Mouse (Mus musculus): ENCODE measurements at regions not wholly inside any gene's neighbourhood (a gene's known extent, or its start where the extent isn't known, plus 50 kb on each side); places are given as distances from the start of the nearest gene placed in this dataset.

DNA sequence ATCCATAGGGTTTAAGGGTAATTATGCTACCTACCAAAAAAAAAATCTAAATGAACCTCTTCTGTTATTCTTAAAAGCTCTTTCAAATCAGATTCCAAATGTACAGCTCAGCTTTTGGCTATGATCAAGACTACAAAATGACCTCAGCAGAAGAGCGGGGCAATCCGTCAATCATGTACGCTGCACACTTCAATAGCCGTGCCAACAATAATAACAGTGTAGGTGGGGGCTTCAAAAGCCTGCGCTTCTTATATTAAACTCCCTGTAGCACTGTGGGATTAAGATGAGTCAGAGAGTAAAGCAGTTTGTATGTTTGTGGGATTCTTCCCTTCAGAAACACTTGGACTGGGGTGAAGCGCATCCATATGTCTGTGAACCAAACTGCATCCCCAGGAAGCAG is 210.5 kb downstream of the Wdr11 start:
- no peak overlapping the region for H3K27ac ChIP-seq
- no peak overlapping the region for H3K9ac ChIP-seq (replicated peaks)
- H3K9me3 ChIP-seq (ENCODE audit: control insufficient read depth, low read length): no peaks in the 10 kb centered on the region
- no peak for DNase-seq (ENCODE audit: low read depth in 3 of 3, low spot score in 3 of 3)
- no peaks in the 10 kb centered on the region for H3K27me3 ChIP-seq (ENCODE audit: control insufficient read depth, insufficient read depth, low read length)
- TF ChIP-seq EP300 (IDR thresholded peaks at IDR 0.05; ENCODE audit: low read depth): no peak
- no peak for TF ChIP-seq CTCF (IDR thresholded peaks at IDR 0.05; ENCODE audit: low read depth)
- ATAC-seq (ENCODE audit: insufficient read depth): no peak
- no peaks in the 10 kb centered on the region for H3K36me3 ChIP-seq (replicated peaks; ENCODE audit: control insufficient read depth, insufficient read depth, low read depth)
- H3K4me3 ChIP-seq (ENCODE audit: insufficient read depth in 1 of 2, low read depth in 2 of 2, low read length in 2 of 2): no peak overlapping the region
- H3K4me2 ChIP-seq (ENCODE audit: low read depth): no peak overlapping the region
- 79% methylated on average over 6 of the region's 6 CpGs for whole genome bisulfite sequencing (ENCODE audit: insufficient replicate concordance)
- no peaks in the 10 kb centered on the region for H3K4me1 ChIP-seq (replicated peaks; ENCODE audit: control insufficient read depth in 2 of 2, insufficient read depth in 2 of 2, low read length in 1 of 2)

DNA sequence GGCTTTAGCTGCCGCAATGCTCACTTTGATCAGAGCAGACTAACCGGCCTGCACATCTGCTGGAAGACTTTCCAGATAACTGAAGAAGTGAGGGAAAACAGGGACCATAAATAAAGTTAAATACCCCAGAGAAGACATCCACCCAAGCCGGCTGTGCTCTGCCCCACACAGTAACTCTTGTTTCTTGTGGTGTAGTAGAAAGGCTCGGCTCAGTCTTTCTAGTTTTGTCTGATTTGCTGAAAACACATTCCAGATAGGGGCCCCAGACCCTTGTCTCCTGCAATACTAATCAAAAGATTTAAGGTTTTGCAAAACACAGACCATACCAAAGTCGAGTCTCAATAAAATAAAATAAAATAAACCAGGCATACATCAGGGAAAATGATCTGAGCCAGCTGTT is 213.7 kb downstream of the Wdr11 start:
- no peaks in the 10 kb centered on the region for H3K9me3 ChIP-seq (ENCODE audit: control insufficient read depth, low read length)
- H3K9ac ChIP-seq (replicated peaks): no peak overlapping the region
- H3K36me3 ChIP-seq (replicated peaks; ENCODE audit: control insufficient read depth, insufficient read depth, low read depth): no peaks in the 10 kb centered on the region
- ATAC-seq (ENCODE audit: insufficient read depth): no peak
- 53% methylated on average over 5 of the region's 5 CpGs for WGBS (ENCODE audit: insufficient replicate concordance)
- no peak for DNase-seq (ENCODE audit: low read depth in 3 of 3, low spot score in 3 of 3)
- no peak overlapping the region for H3K4me2 ChIP-seq (ENCODE audit: low read depth)
- H3K27ac ChIP-seq: no peak overlapping the region
- no peaks in the 10 kb centered on the region for H3K27me3 ChIP-seq (ENCODE audit: control insufficient read depth, insufficient read depth, low read length)
- TF ChIP-seq CTCF (IDR thresholded peaks at IDR 0.05; ENCODE audit: low read depth) (no peak), EP300 (IDR thresholded peaks at IDR 0.05; ENCODE audit: low read depth) (no peak)
- H3K4me3 ChIP-seq (ENCODE audit: insufficient read depth in 1 of 2, low read depth in 2 of 2, low read length in 2 of 2): no peak overlapping the region
- no peaks in the 10 kb centered on the region for H3K4me1 ChIP-seq (replicated peaks; ENCODE audit: control insufficient read depth in 2 of 2, insufficient read depth in 2 of 2, low read length in 1 of 2)

DNA sequence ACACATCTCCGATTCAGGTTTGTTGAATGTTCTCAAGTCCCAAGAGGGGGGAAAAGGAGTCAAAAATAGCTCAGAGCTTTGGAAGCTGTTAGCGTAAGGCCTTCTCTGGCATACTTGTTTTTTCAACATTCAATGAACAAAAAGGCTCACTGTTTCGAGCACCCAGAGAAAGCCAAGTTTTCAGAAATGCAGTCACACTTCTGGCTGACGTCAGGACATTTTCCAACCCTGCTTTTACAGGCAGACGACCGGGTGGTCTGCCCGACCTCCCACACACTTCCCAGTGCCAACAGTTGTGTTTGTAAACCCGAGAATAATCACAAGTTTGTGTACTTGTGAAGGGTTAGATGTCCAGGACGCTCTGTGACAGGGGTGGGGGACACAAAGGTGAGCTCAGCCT is 218.5 kb downstream of the Wdr11 start:
- Histone ChIP-seq H3K9ac (replicated peaks) (no peak overlapping the region), H3K9me3 (ENCODE audit: control insufficient read depth, low read length) (no peaks in the 10 kb centered on the region), H3K4me3 (ENCODE audit: insufficient read depth in 1 of 2, low read depth in 2 of 2, low read length in 2 of 2) (no peak overlapping the region), H3K4me1 (replicated peaks; ENCODE audit: control insufficient read depth in 2 of 2, insufficient read depth in 2 of 2, low read length in 1 of 2) (no peaks in the 10 kb centered on the region), H3K27ac (no peak overlapping the region), H3K4me2 (ENCODE audit: low read depth) (no peak overlapping the region), H3K27me3 (ENCODE audit: control insufficient read depth, insufficient read depth, low read length) (no peaks in the 10 kb centered on the region), H3K36me3 (replicated peaks; ENCODE audit: control insufficient read depth, insufficient read depth, low read depth) (no peaks in the 10 kb centered on the region)
- WGBS (ENCODE audit: insufficient replicate concordance): 56% methylated on average over 9 of the region's 9 CpGs
- ATAC-seq (ENCODE audit: insufficient read depth): no peak
- no peak for TF ChIP-seq CTCF (IDR thresholded peaks at IDR 0.05; ENCODE audit: low read depth)
- no peak for TF ChIP-seq EP300 (IDR thresholded peaks at IDR 0.05; ENCODE audit: low read depth)
- DNase-seq (ENCODE audit: low read depth in 3 of 3, low spot score in 3 of 3): no peak

- H3K4me2 ChIP-seq (ENCODE audit: low read depth): no peak overlapping the region
These were observed 218.9 kb downstream of the Wdr11 start for GRCm38 (mm10) chr7:129810565-129810964.

DNA sequence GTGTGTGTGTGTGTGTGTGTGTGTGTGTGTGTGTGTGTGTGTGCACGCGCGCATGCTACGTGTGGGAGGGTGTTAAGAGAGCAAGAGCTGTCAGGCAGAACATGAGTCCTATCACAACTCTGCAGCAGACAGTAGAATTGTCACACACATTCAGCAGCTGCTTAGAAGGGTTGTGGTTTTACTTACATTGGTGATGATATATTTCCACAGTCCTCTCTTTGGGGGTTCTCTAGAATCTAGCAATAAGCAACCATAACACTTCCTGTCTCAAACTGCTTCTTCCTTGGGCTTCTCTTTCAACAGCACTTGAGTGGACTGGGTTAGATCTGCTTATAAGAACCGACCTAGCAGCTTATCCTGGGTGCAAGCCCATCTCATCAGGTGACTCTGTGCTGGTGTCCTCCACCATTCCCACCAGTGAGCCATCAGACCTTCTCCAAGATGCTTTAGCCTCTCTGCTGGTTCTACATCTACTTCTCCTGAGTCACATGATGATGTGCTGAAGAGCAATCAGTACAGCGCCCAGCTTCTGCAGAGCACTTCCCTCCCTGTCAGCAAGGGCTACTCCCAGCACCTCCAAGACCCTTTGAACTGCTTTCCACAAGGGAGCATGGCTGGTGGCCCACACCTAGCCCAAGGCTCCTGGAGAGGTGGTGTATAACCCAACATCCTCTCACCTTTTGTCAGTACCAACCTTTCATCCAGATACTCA is 222.6 kb downstream of the Wdr11 start:
- no peak overlapping the region for H3K27ac ChIP-seq
- WGBS (ENCODE audit: insufficient replicate concordance): 59% methylated on average over 6 of the region's 6 CpGs
- no peak for ATAC-seq (ENCODE audit: insufficient read depth)
- no peak for DNase-seq (ENCODE audit: low read depth in 3 of 3, low spot score in 3 of 3)
- no peak for TF ChIP-seq EP300 (IDR thresholded peaks at IDR 0.05; ENCODE audit: low read depth)
- no peak for TF ChIP-seq CTCF (IDR thresholded peaks at IDR 0.05; ENCODE audit: low read depth)
- no peak overlapping the region for H3K4me2 ChIP-seq (ENCODE audit: low read depth)
- H3K4me1 ChIP-seq (replicated peaks; ENCODE audit: control insufficient read depth in 2 of 2, insufficient read depth in 2 of 2, low read length in 1 of 2): no peaks in the 10 kb centered on the region
- no peaks in the 10 kb centered on the region for H3K36me3 ChIP-seq (replicated peaks; ENCODE audit: control insufficient read depth, insufficient read depth, low read depth)
- H3K9ac ChIP-seq (replicated peaks): no peak overlapping the region
- no peaks in the 10 kb centered on the region for H3K9me3 ChIP-seq (ENCODE audit: control insufficient read depth, low read length)
- H3K27me3 ChIP-seq (ENCODE audit: control insufficient read depth, insufficient read depth, low read length): no peaks in the 10 kb centered on the region
- no peak overlapping the region for H3K4me3 ChIP-seq (ENCODE audit: insufficient read depth in 1 of 2, low read depth in 2 of 2, low read length in 2 of 2)

More at GRCm38 (mm10) chr7:129810565-129810964, 218.9 kb downstream of the Wdr11 start:
- Histone ChIP-seq H3K27ac (no peak overlapping the region), H3K4me1 (replicated peaks; ENCODE audit: control insufficient read depth in 2 of 2, insufficient read depth in 2 of 2, low read length in 1 of 2) (no peaks in the 10 kb centered on the region), H3K27me3 (ENCODE audit: control insufficient read depth, insufficient read depth, low read length) (no peaks in the 10 kb centered on the region), H3K4me3 (ENCODE audit: insufficient read depth in 1 of 2, low read depth in 2 of 2, low read length in 2 of 2) (no peak overlapping the region), H3K9ac (replicated peaks) (no peak overlapping the region), H3K9me3 (ENCODE audit: control insufficient read depth, low read length) (no peaks in the 10 kb centered on the region), H3K36me3 (replicated peaks; ENCODE audit: control insufficient read depth, insufficient read depth, low read depth) (no peaks in the 10 kb centered on the region)
- ATAC-seq (ENCODE audit: insufficient read depth): no peak
- WGBS (ENCODE audit: insufficient replicate concordance): 60% methylated on average over 4 of the region's 4 CpGs
- DNase-seq (ENCODE audit: low read depth in 3 of 3, low spot score in 3 of 3): no peak
- no peak for TF ChIP-seq EP300 (IDR thresholded peaks at IDR 0.05; ENCODE audit: low read depth)
- no peak for TF ChIP-seq CTCF (IDR thresholded peaks at IDR 0.05; ENCODE audit: low read depth)
